Mouse (Mus musculus): Measurements from ENCODE around the gene Hlf. TPM values are rescaled to one million over a fixed set of nuclear protein-coding genes. Genes with fewer than 3 reads are reported as not detected.
A peak's percentile ranks its signal among the peaks of the same experiment; 100 is the strongest.

The Hlf gene
- total RNA-seq, 2 experiments from 2014 or later, result 134 to 138 TPM

- intact Hi-C loops (cut with DNase I), result no loop called here
- DNase-seq (ENCODE audit: low spot score in 2 of 2), result no peak
These were observed 12.7 kb downstream of the Hlf start for GRCm38 (mm10) chr11:90378008-90378407.

DNA sequence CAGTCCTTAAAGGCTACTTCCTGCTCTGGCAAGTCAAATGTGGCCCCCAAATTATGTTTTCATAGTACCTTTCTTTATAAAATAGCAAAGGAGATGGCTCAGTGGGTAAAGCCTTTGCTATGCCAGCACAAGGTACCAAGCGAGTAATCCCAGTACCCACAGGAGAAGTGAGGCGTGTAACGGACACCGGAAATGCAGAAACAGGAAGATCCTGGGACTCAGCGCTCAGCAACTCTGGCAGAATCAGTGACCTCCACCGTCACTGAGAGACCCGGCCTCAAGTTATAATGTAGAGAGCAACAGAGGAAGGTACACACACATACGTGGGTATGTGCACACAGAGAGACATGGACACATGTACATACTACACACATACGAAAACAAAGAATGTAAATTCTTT is 14.3 kb downstream of the Hlf start:
- intact Hi-C loops (cut with DNase I), result no loop called here
- no peak for DNase-seq (ENCODE audit: low spot score in 2 of 2)

DNA sequence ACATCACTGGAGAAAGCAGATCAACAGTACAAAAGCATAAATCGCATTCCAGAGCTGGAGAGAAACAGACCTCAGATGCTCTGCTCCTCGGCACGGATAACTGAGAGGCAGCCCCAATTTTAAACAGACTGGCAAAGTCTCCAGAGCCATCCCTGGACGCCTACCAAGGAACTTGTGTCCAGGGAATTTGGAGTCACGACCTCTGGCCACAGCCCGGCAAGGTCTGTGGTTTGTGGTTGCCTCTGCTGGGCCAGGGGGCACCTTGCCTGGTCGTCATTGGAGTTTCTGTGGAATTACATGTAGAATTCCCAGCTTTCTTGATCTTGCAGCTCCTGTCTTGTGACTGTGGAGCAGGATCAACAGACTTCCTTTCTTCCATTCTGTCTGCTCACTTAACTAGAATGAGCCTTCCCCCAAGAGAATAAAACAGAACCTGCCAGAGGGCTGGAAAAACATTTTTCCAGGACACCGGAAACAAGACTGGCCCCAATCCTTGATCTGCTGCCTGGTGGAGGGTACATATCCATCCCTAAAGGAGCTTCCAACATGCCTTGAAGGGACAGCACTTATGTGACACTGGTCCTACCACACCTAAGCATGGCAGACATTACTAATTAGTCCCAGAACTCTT is 19.1 kb downstream of the Hlf start:
- intact Hi-C loops (cut with DNase I), result no loop called here
- DNase-seq (ENCODE audit: low spot score in 2 of 2), result no peak

- intact Hi-C loops (cut with DNase I), result no loop called here
These were observed 19.9 kb downstream of the Hlf start for GRCm38 (mm10) chr11:90370789-90371291.

GRCm38 (mm10) chr11:90370367-90370766 is 20.3 kb downstream of the Hlf start:
- DNase-seq (ENCODE audit: low spot score in 2 of 2), result no peak
- intact Hi-C loops (cut with DNase I), result no loop called here

More at GRCm38 (mm10) chr11:90370789-90371291, 19.9 kb downstream of the Hlf start:
- no peak for DNase-seq (ENCODE audit: low spot score in 2 of 2)

DNA sequence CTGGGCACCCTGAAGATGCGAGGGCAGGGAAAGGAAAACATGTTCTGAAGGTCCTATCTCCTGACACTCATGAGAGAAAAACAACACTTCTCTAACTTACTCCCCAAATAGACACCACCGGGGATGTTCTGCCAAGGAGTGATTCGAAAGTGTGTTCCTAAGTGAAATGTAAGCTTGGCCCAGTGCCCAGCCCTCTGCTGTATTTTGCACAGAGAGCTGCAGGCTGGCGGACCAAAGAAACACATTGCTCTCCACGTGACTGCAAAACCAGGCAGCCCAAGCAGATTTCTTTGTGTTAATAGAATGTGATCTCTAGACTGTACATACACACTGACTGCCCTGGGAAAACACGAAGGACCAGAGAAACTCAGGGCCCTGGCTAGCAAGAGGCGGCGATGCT is 21.1 kb downstream of the Hlf start:
- intact Hi-C loops (cut with DNase I), result loop anchor here (5.0 kb wide), 1 partner anchor 47 kb away; no protein-coding TSS in a partner anchor
- DNase-seq (ENCODE audit: low spot score in 2 of 2), result peak; percentile 95

GRCm38 (mm10) chr11:90369115-90369514 is 21.6 kb downstream of the Hlf start:
- intact Hi-C loops (cut with DNase I), result loop anchor here (5.0 kb wide), 1 partner anchor 47 kb away; no protein-coding TSS in a partner anchor

DNA sequence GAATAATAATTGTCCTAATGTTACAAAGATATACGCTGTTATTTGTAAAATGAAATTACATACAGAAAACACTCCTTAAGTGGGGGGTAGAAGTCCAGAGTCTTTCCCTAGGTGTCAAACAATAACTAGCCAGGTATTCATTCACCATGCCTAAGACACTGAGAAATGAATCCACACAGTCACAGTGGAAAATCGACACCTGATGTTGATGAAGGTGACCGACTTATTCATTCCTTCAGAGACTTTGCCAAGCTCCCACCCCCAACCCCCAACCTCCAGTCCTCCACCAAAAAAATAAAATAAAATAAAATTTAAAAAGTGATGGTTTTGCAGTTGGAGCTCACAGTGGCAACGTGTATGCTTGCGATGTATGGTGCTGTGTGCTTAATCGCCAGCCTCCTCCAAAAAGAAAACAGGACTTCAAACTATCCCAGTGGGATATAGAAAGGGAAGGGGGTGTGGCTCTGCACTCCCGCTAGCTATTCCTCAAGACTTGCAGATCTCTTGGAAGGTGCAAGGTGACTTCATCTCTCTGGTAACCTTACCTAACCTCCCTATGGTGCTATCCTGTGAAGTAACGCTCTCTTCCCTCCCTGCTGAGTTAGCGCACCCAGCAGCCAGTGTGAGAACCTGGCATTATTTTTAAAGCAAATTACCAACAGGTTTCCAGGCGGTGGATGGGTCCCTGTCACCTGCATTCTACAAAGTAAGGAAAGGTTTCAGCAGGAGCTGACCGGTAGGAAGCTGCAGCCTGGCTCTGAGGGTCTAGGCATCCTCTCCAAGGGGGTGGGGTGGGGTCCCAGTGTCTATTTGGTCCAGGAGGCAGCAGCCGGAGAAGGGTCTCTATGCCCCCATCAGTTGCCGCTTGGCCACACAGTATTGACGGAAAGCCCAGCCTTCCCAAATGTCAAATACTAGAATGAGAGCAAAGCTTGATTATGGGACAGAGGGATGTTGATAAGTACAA is 22.5 kb downstream of the Hlf start:
- intact Hi-C loops (cut with DNase I), result loop anchor here (5.0 kb wide), 1 partner anchor 46 kb away; no protein-coding TSS in a partner anchor
- no peak for DNase-seq (ENCODE audit: low spot score in 2 of 2)

More at GRCm38 (mm10) chr11:90369115-90369514, 21.6 kb downstream of the Hlf start:
- DNase-seq (ENCODE audit: low spot score in 2 of 2), result no peak

DNA sequence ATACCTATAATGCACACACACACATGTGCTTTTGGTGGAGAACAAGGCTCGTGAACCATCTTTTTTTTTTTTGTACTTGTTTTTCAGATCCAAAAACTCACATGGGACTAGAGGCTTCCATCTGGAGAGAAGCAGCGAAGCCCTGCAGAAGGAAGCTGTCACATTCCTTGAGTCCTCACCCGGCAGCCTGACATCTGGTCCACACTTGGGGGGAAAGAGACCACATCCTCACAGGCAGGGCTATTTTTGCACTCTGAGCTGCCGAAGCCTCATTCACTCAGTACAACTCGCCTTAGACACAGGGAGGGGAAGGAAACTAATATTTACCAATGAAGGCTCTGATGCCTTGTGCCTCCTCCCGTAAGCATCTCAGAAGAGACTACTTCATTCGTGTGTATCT is 25.8 kb downstream of the Hlf start:
- DNase-seq (ENCODE audit: low spot score in 2 of 2), result no peak

GRCm38 (mm10) chr11:90363821-90364497 is 26.7 kb downstream of the Hlf start:
- DNase-seq (ENCODE audit: low spot score in 2 of 2), result no peak
- intact Hi-C loops (cut with DNase I), result no loop called here

More for the DNA sequence above, 25.8 kb downstream of the Hlf start:
- intact Hi-C loops (cut with DNase I), result loop anchor here (5.0 kb wide), 1 partner anchor 43 kb away; no protein-coding TSS in a partner anchor

GRCm38 (mm10) chr11:90363406-90363805 is 27.3 kb downstream of the Hlf start:
- DNase-seq (ENCODE audit: low spot score in 2 of 2), result no peak
- intact Hi-C loops (cut with DNase I), result no loop called here

GRCm38 (mm10) chr11:90360536-90360935 is 30.2 kb downstream of the Hlf start:
- intact Hi-C loops (cut with DNase I), result no loop called here
- DNase-seq (ENCODE audit: low spot score in 2 of 2), result no peak

DNA sequence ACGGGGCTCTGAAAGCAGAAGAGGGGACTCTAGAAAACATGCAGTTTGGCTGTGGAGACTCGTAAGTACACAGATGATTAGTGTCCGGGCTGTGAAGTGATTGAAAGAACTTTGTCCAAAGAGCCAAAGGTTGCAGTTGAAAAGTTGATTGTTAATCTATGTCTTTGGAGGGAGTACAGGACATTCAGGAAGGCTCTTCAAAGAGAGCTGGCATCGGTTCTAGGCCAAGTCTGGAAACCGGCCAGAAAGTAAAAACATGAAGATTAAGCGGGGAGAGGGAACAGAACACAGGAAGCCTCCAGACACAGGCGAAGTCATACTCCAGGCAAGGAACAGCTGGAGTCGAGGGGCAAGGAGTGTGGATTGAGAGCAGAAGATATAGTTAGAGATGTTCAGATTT is 32.6 kb downstream of the Hlf start:
- intact Hi-C loops (cut with DNase I), result no loop called here

DNA sequence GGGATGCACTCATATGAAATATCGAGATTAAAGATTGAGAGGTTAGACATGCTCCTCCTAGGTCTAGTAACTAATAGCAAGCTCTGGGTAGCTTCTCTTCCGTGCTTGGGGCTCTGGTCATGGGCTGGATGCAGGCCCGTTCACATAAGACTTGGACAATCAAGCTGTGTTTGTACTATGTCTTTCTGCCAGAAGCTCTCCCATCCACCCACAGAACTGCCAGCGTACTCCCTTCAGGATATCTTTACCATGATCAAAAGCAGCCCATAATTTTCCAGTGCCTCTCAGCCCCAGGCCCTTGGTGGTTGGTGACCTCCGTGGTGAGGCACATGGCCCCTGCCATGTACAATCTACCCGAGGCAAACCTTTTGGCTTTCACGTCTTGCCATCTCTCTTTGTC is 33.3 kb downstream of the Hlf start:
- intact Hi-C loops (cut with DNase I), result no loop called here
- DNase-seq (ENCODE audit: low spot score in 2 of 2), result no peak

More for the DNA sequence above, 32.6 kb downstream of the Hlf start:
- no peak for DNase-seq (ENCODE audit: low spot score in 2 of 2)

GRCm38 (mm10) chr11:90356495-90357304 is 34.0 kb downstream of the Hlf start:
- no peak for DNase-seq (ENCODE audit: low spot score in 2 of 2)
- intact Hi-C loops (cut with DNase I), result no loop called here

DNA sequence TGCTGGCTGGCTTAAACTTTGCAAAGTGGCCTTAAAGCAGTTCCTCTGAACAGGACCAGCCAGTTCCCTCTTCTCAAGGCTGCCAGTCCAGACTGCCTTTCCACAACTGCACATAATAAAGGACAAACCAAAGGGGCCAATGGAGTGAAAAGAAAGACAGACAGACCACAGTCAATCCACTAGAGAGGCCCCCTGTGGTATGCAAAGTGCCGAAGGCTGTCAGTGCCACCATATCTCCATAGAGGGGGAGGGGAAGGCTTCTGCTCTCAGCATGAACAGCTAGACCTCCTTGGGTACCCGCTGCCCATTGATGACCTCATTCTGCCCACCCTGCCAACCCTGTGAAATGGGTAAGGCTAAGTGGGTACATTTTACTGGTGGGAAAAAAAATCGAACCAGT is 34.7 kb downstream of the Hlf start:
- intact Hi-C loops (cut with DNase I), result no loop called here
- DNase-seq (ENCODE audit: low spot score in 2 of 2), result no peak

DNA sequence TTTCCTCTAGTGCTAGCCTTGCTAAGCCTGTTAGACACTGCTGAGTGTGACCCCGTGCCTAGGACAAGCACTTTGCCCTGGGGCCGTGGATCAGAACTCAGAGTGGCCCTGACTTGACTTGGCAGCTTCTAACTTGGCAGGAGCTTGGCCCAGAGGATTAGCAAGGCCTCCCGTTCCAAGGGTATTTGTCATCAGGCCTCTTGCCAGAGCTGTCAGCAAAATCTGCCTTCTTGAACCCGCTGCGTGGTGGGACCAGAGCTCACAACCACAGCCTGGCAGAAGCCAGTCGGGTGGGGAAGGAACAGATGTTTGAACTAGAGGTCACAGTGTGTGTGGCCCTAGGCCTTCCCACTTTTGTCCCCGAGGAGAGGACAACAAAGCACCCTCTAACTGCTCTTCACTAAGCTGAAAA is 35.4 kb downstream of the Hlf start:
- DNase-seq (ENCODE audit: low spot score in 2 of 2), result no peak
- intact Hi-C loops (cut with DNase I), result no loop called here

DNA sequence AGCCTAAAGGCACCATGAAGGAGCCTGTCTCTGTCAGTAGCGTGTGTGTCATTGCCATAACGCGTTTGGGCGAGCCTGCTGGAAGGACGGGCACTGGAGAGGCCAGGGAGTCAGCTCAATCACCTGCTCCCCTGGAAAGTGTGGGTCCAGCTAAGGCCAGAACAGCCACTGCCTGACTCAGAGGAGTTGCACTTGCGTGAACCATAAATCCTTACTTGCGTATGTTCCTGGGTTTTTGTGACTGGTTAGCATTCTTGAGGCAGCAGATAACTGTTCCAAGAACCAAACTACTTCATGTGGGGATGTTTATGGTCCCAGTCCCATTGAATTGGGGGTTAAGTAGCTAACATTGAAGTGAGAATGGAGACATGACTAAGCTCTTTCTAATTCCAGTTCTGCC is 38.0 kb downstream of the Hlf start:
- no peak for DNase-seq (ENCODE audit: low spot score in 2 of 2)
- intact Hi-C loops (cut with DNase I), result no loop called here

DNA sequence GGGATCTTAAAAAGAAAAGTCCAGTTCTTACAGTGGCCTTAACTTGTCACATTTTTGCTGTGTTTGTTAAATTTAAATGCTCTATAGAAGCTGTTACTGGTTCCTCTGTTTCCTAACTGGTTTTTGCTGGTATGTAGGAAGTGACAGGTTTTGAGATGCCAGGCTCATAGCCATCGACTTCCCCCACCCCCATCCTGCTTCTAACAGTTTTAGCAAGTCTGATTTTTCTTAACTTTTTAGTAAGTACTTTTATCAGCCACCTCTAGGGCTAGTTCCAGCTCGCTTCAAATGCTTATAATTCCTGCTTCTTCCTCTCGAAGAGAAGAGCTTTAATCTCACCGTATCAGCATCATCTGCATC is 40.6 kb downstream of the Hlf start:
- intact Hi-C loops (cut with DNase I), result no loop called here
- no peak for DNase-seq (ENCODE audit: low spot score in 2 of 2)

All from left cerebral cortex, postnatal 36 days (tissue).